Mouse (Mus musculus): ENCODE measurements around the gene Meaf6. TPM values are rescaled to one million over a fixed set of nuclear protein-coding genes. Genes with fewer than 3 reads are reported as not detected.

The Meaf6 gene
- polyA plus RNA-seq, 1 experiment = 17.5 TPM

- no peaks in the 10 kb centered on the region for H3K36me3 ChIP-seq (ENCODE audit: control insufficient read depth, insufficient read depth, low read length)
- H3K4me1 ChIP-seq (ENCODE audit: control insufficient read depth, insufficient read depth, low read length) = peaks cover 47% of the 10 kb centered on the region
- H3K27ac ChIP-seq (ENCODE audit: insufficient read depth, low read depth, low read length) = peak overlapping the region; percentile 78
- no peak for TF ChIP-seq POLR2A (IDR thresholded peaks at IDR 0.05; ENCODE audit: low read depth, low read length)
- no peak for TF ChIP-seq CTCF (conservative IDR thresholded peaks at IDR 0.05; ENCODE audit: insufficient read depth, insufficient read length, low read depth, low read length)
- no peaks in the 10 kb centered on the region for H3K27me3 ChIP-seq (replicated peaks; ENCODE audit: control insufficient read depth, insufficient read depth, low read length)
- peak; percentile 90 for DNase-seq
- H3K4me3 ChIP-seq (ENCODE audit: insufficient read depth, low read depth, low read length) = no peak overlapping the region
- WGBS = 12% methylated on average over 16 of the region's 16 CpGs
Observed at GRCm38 (mm10) chr4:125122431-125123278, 37.7 kb downstream of the Meaf6 start.

GRCm38 (mm10) chr4:125123279-125123671, 38.3 kb downstream of the Meaf6 start:
- 66% methylated on average over 7 of the region's 7 CpGs for WGBS
- TF ChIP-seq CTCF (conservative IDR thresholded peaks at IDR 0.05; ENCODE audit: insufficient read depth, insufficient read length, low read depth, low read length) (no peak), POLR2A (IDR thresholded peaks at IDR 0.05; ENCODE audit: low read depth, low read length) (no peak)
- H3K27ac ChIP-seq (ENCODE audit: insufficient read depth, low read depth, low read length) = peak overlapping the region; percentile 73
- H3K4me3 ChIP-seq (ENCODE audit: insufficient read depth, low read depth, low read length) = no peak overlapping the region
- DNase-seq = peak; percentile 65
- no peaks in the 10 kb centered on the region for H3K36me3 ChIP-seq (ENCODE audit: control insufficient read depth, insufficient read depth, low read length)
- H3K27me3 ChIP-seq (replicated peaks; ENCODE audit: control insufficient read depth, insufficient read depth, low read length) = no peaks in the 10 kb centered on the region
- H3K4me1 ChIP-seq (ENCODE audit: control insufficient read depth, insufficient read depth, low read length) = peaks cover 50% of the 10 kb centered on the region

- peaks cover 50% of the 10 kb centered on the region for H3K4me1 ChIP-seq (ENCODE audit: control insufficient read depth, insufficient read depth, low read length)
- H3K27me3 ChIP-seq (replicated peaks; ENCODE audit: control insufficient read depth, insufficient read depth, low read length) = no peaks in the 10 kb centered on the region
- peak overlapping the region; percentile 74 for H3K27ac ChIP-seq (ENCODE audit: insufficient read depth, low read depth, low read length)
- no peaks in the 10 kb centered on the region for H3K36me3 ChIP-seq (ENCODE audit: control insufficient read depth, insufficient read depth, low read length)
- 23% methylated on average over 7 of the region's 7 CpGs for WGBS
- DNase-seq = peak; percentile 65
- TF ChIP-seq CTCF (conservative IDR thresholded peaks at IDR 0.05; ENCODE audit: insufficient read depth, insufficient read length, low read depth, low read length) (no peak), POLR2A (IDR thresholded peaks at IDR 0.05; ENCODE audit: low read depth, low read length) (no peak)
- no peak overlapping the region for H3K4me3 ChIP-seq (ENCODE audit: insufficient read depth, low read depth, low read length)
Observed at GRCm38 (mm10) chr4:125124424-125125209, 39.7 kb downstream of the Meaf6 start.

DNA sequence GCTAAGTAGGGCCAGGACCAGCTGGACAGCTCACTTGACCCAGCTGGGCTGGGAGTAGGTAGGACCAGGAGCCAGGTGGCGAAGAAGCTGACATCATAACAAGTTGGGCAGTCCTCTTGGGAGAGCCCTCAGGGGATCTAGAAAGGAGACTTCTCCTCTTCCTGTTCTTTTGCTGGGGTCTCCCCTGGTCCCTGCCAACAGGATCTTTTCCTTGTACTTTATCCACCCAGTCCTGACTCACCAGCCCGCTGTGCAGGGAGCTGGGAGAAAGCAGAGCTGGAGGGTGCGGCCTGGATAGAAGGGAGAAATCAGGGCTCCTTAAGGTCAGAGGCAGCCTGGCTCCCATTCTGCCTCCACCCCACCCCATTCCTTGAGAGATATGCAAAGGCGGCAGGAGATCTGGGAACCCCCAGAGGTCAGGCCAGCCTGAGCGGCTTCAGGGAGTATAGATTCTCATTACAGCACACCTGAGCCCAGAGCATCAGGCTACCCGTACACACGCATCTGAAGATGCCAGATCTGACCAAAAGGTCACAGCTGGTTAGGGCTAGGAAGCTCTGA, 40.5 kb downstream of the Meaf6 start:
- H3K4me3 ChIP-seq (ENCODE audit: insufficient read depth, low read depth, low read length) = no peak overlapping the region
- peak overlapping the region; percentile 32 for H3K27ac ChIP-seq (ENCODE audit: insufficient read depth, low read depth, low read length)
- no peaks in the 10 kb centered on the region for H3K36me3 ChIP-seq (ENCODE audit: control insufficient read depth, insufficient read depth, low read length)
- no peak for DNase-seq
- no peaks in the 10 kb centered on the region for H3K27me3 ChIP-seq (replicated peaks; ENCODE audit: control insufficient read depth, insufficient read depth, low read length)
- TF ChIP-seq CTCF (conservative IDR thresholded peaks at IDR 0.05; ENCODE audit: insufficient read depth, insufficient read length, low read depth, low read length) (no peak), POLR2A (IDR thresholded peaks at IDR 0.05; ENCODE audit: low read depth, low read length) (no peak)
- H3K4me1 ChIP-seq (ENCODE audit: control insufficient read depth, insufficient read depth, low read length) = peaks cover 50% of the 10 kb centered on the region
- 75% methylated on average over 7 of the region's 7 CpGs for WGBS

DNA sequence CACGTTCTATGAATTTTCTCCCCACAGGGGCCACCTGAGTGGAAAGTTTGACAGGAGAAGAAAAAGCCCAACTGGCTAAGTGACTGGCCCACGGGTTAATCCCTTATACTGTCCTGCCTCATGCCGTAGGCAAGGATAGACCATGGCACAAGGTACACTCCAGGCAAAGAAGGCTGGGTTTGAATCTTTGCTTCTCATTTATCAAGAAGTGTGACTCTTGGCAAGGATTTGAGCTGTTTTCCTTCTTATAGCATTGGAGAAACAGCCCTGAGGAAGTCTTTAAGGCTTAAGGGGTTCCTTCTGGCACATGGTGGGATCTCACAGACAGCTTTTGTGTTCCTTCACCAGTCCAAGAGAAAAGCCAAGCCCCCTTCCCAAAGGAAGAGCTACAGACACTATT, 41.3 kb downstream of the Meaf6 start:
- 84% methylated on average over 3 of the region's 3 CpGs for WGBS
- no peak for DNase-seq
- H3K4me1 ChIP-seq (ENCODE audit: control insufficient read depth, insufficient read depth, low read length) = peaks cover 50% of the 10 kb centered on the region
- H3K27ac ChIP-seq (ENCODE audit: insufficient read depth, low read depth, low read length) = peak overlapping the region; percentile 21; the same call in 1 of the 2 replicates
- H3K27me3 ChIP-seq (replicated peaks; ENCODE audit: control insufficient read depth, insufficient read depth, low read length) = no peaks in the 10 kb centered on the region
- H3K4me3 ChIP-seq (ENCODE audit: insufficient read depth, low read depth, low read length) = no peak overlapping the region
- no peaks in the 10 kb centered on the region for H3K36me3 ChIP-seq (ENCODE audit: control insufficient read depth, insufficient read depth, low read length)
- no peak for TF ChIP-seq CTCF (conservative IDR thresholded peaks at IDR 0.05; ENCODE audit: insufficient read depth, insufficient read length, low read depth, low read length)
- no peak for TF ChIP-seq POLR2A (IDR thresholded peaks at IDR 0.05; ENCODE audit: low read depth, low read length)

DNA sequence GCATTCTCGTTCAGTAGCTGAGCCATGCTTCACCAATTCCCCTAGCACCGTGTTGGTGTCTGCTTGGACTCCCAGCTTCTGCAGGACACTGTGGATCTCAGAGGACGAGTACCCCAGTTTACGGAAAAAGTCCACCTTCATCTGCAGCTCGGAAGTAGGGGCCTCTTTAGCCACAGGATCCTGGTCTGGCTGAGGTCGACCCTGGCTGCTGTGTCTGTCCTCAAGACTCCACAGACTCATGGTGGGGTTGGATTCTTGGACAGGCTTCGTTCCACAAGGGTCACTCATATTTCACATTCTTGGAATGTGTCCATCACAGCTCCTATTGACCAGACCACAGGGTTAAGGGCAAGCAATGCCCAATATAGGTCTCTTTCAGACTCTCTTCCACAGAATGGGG, 41.8 kb downstream of the Meaf6 start:
- Histone ChIP-seq H3K27ac (ENCODE audit: insufficient read depth, low read depth, low read length) (peak overlapping the region; percentile 95), H3K36me3 (ENCODE audit: control insufficient read depth, insufficient read depth, low read length) (no peaks in the 10 kb centered on the region), H3K27me3 (replicated peaks; ENCODE audit: control insufficient read depth, insufficient read depth, low read length) (no peaks in the 10 kb centered on the region), H3K4me1 (ENCODE audit: control insufficient read depth, insufficient read depth, low read length) (peaks cover 49% of the 10 kb centered on the region), H3K4me3 (ENCODE audit: insufficient read depth, low read depth, low read length) (peak overlapping the region; percentile 95)
- TF ChIP-seq POLR2A (IDR thresholded peaks at IDR 0.05; ENCODE audit: low read depth, low read length) (no peak), CTCF (conservative IDR thresholded peaks at IDR 0.05; ENCODE audit: insufficient read depth, insufficient read length, low read depth, low read length) (no peak)
- 48% methylated on average over 7 of the region's 7 CpGs for WGBS
- no peak for DNase-seq
